Mouse (Mus musculus) heart, adult 2 months (tissue): Measurements from ENCODE around the gene Tbc1d15.

Experiments used
- CTCF ChIP-seq: fragments of 200-600 bp; IDR thresholded peaks from 2 replicates; pipeline ENCODE4 v1.8.1; 2022; ENCODE audit warnings: antibody characterized with exemption, mild to moderate bottlenecking, moderate library complexity
- EP300 ChIP-seq: fragments of 200-500 bp; IDR thresholded peaks from 2 replicates; pipeline ENCODE4 v1.6.1; 2011; ENCODE audit warnings: low read depth, low read length, control low read depth; ENCODE audit not compliant: insufficient read depth
- POLR2A ChIP-seq: fragments of 200-500 bp; IDR thresholded peaks from 2 replicates; pipeline ENCODE4 v1.6.1; 2011; ENCODE audit warnings: mild to moderate bottlenecking, low read depth, low read length, control low read depth; ENCODE audit not compliant: insufficient read depth

DNA sequence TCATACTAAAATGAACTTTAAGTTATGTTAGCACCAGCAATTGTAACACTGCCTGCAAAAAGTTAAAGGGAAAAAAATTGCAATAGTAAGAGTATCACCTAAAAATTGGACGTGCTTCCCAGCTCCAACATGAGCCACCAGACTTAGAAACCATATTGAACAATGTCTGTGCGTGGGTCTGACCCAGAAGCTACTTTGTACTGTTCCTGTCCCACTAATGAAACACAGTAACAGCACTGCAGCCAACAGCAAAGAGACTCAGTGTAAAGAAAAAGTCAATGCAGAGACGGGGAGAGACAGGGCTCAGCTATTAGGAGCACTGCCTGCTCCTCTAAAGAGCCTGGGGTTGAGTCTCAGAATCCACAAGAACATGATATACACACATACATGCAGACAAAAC, 27.4 kb downstream of the Tbc1d15 start:
- no peak for TF ChIP-seq CTCF
- no peak for TF ChIP-seq POLR2A
- no peak for TF ChIP-seq EP300
